Mouse (Mus musculus) CH12.LX (cell line): ENCODE data around the gene Fopnl.

Experiments
- BHLHE40 ChIP-seq: IDR thresholded peaks from 2 replicates; pipeline ENCODE4 v1.6.1; 2011; ENCODE audit warnings: mild to moderate bottlenecking, low read depth, low read length, improper control_type of control experiment
- CHD1 ChIP-seq: IDR thresholded peaks from 2 replicates; pipeline ENCODE4 v1.6.1; 2012; ENCODE audit warnings: low read depth, low read length, improper control_type of control experiment, inconsistent platforms
- CHD2 ChIP-seq: IDR thresholded peaks from 2 replicates; pipeline ENCODE4 v1.6.1; 2011; ENCODE audit warnings: low read length, improper control_type of control experiment
- KAT2A ChIP-seq: IDR thresholded peaks from 2 replicates; pipeline ENCODE4 v1.6.1; 2012; ENCODE audit warnings: low read length, improper control_type of control experiment, inconsistent platforms; ENCODE audit not compliant: insufficient replicate concordance
- MEF2A ChIP-seq: IDR thresholded peaks from 2 replicates; pipeline ENCODE4 v1.6.1; 2014; ENCODE audit warnings: low read depth, mild to moderate bottlenecking, inconsistent platforms, low read length, improper control_type of control experiment, borderline replicate concordance
- MYC ChIP-seq: IDR thresholded peaks from 2 replicates; pipeline ENCODE4 v1.6.1; 2011; ENCODE audit warnings: low read depth, mild to moderate bottlenecking, improper control_type of control experiment, low read length
- RAD21 ChIP-seq: IDR thresholded peaks from 2 replicates; pipeline ENCODE4 v1.6.1; 2011; ENCODE audit warnings: low read depth, mild to moderate bottlenecking, low read length, improper control_type of control experiment, moderate library complexity
- USF1 ChIP-seq: IDR thresholded peaks from 2 replicates; pipeline ENCODE4 v1.6.1; 2014; ENCODE audit warnings: low read depth, mild to moderate bottlenecking, inconsistent platforms, low read length, improper control_type of control experiment
- ZMIZ1 ChIP-seq: IDR thresholded peaks from 2 replicates; pipeline ENCODE4 v1.6.1; 2012; ENCODE audit warnings: low read depth, mild to moderate bottlenecking, inconsistent platforms, low read length, improper control_type of control experiment

GRCm38 (mm10) chr16:14351571-14351970 is 34.4 kb upstream of the Fopnl start:
- TF ChIP-seq USF1 (no peak), CHD2 (no peak), RAD21 (no peak), MYC (no peak), MEF2A (no peak), KAT2A (no peak), BHLHE40 (no peak), ZMIZ1 (no peak), CHD1 (no peak)
